Mouse (Mus musculus): ENCODE results near the gene Ciita.

DNA sequence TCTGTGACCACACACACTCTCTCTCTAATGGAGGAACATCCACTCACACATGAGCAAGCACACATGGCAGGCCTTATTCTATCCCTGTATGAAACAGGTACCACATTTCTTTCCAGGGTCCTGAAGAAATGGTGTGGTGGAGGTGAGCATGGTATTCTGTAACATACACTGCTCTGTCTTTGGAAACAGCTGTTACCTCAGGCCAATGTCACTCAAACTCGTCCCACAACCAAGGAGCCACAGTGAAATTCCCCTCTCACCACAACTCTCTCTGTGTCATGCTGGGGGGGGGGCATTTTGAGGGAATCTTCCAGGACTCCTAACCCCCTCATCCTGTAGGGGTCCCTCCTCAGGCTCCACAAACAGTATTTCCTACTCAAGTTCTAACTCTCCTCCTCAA, 47.9 kb upstream of the Ciita start:
- TF ChIP-seq CTCF (IDR thresholded peaks at IDR 0.05; ENCODE audit: low read depth, low read length): no peak
- TF ChIP-seq GATA1 (IDR thresholded peaks at IDR 0.05; ENCODE audit: borderline replicate concordance, low read length): no peak
- TF ChIP-seq TAL1 (conservative IDR thresholded peaks at IDR 0.05; ENCODE audit: low read depth, low read length): no peak
- TF ChIP-seq POLR2AphosphoS5 (IDR thresholded peaks at IDR 0.05; ENCODE audit: insufficient replicate concordance, low read depth, low read length): no peak
- TF ChIP-seq GATA2 (IDR thresholded peaks at IDR 0.05; ENCODE audit: borderline replicate concordance, low read depth, low read length): no peak
